Mouse (Mus musculus) heart, embryonic 14.5 days (tissue): ENCODE measurements around the gene Gm44579. TPM values are rescaled to one million over a fixed set of nuclear protein-coding genes. Genes with fewer than 3 reads are reported as not detected.

Experiments
- ATAC-seq: fragments of 200-750 bp; cut with Nextera tagmentation; 2 replicates; pipeline ENCODE4 v1.8.0; 2017; ENCODE audit warnings: low read depth, moderate TSS enrichment; ENCODE audit not compliant: insufficient number of reproducible peaks, insufficient read depth, low FRiP score
- H3K27ac ChIP-seq, 2 experiments: fragments of 200-500 bp in 1 of 2; fragments of 300-500 bp in 1 of 2; sonication (generic) in 1 of 2; replicated peaks in 1 of 2; 2 replicates each; pipeline ENCODE4 v1.5.1; 2012 to 2014; ENCODE audit warnings: low read depth in 2 of 2, low read length in 2 of 2, control low read depth in 1 of 2, mild to moderate bottlenecking in 1 of 2, mixed read lengths in 1 of 2; ENCODE audit not compliant: control insufficient read depth in 1 of 2, insufficient read depth in 1 of 2
- H3K27me3 ChIP-seq: fragments of 300-500 bp; sonication (generic); 2 replicates; pipeline ENCODE4 v1.6.1; 2014; ENCODE audit warnings: mild to moderate bottlenecking, low read length, control low read depth; ENCODE audit not compliant: control insufficient read depth, insufficient read depth
- H3K36me3 ChIP-seq: fragments of 300-500 bp; sonication (generic); 2 replicates; pipeline ENCODE4 v1.6.1; 2014; ENCODE audit warnings: mild to moderate bottlenecking, control low read depth, low read length, mixed read lengths; ENCODE audit not compliant: control insufficient read depth, insufficient read depth
- H3K4me1 ChIP-seq, 2 experiments: fragments of 200-500 bp in 1 of 2; fragments of 300-500 bp in 1 of 2; sonication (generic) in 1 of 2; 2 replicates each; pipeline ENCODE4 v1.6.1; 2012 to 2014; ENCODE audit warnings: low read length in 2 of 2, control low read depth in 1 of 2, mixed read lengths in 1 of 2; ENCODE audit not compliant: control insufficient read depth in 2 of 2, insufficient read depth in 2 of 2
- H3K4me2 ChIP-seq: fragments of 300-500 bp; sonication (generic); 2 replicates; pipeline ENCODE4 v1.6.1; 2014; ENCODE audit warnings: mild to moderate bottlenecking, low read length
- H3K4me3 ChIP-seq, 2 experiments: fragments of 200-500 bp in 1 of 2; fragments of 300-500 bp in 1 of 2; sonication (generic) in 1 of 2; 2 replicates each; pipeline ENCODE4 v1.5.1; 2012 to 2014; ENCODE audit warnings: low read length in 2 of 2, mild to moderate bottlenecking in 2 of 2, control low read depth in 1 of 2, low read depth in 1 of 2, moderate library complexity in 1 of 2; ENCODE audit not compliant: control insufficient read depth in 1 of 2, insufficient read depth in 1 of 2
- H3K9ac ChIP-seq: fragments of 300-500 bp; sonication (generic); 2 replicates; pipeline ENCODE4 v1.6.1; 2014; ENCODE audit warnings: mild to moderate bottlenecking, low read length
- H3K9me3 ChIP-seq: fragments of 300-500 bp; sonication (generic); 2 replicates; pipeline ENCODE4 v1.6.1; 2016; ENCODE audit warnings: low read length, control low read depth; ENCODE audit not compliant: control insufficient read depth
- WGBS: fragments of 180-500 bp; shearing (Covaris S2); extraction: QIAGEN DNeasy Blood & Tissue Kit; methylation state at CpG from one replicate; pipeline ENCODE4 v1.1.7; 2014; 5-methylcytosine and 5-hydroxymethylcytosine counted together
- polyA plus RNA-seq: library from polyadenylated mRNA; unstranded; fragments of >200 nt; fragmentation: Nextera tagmentation; extraction: Ambion mirVana; gene quantifications from 2 replicates; pipeline ENCODE4 v1.2.1, GENCODE M21; 2014

The Gm44579 gene
- polyA plus RNA-seq, 1 experiment from 2014 or later: not detected

DNA sequence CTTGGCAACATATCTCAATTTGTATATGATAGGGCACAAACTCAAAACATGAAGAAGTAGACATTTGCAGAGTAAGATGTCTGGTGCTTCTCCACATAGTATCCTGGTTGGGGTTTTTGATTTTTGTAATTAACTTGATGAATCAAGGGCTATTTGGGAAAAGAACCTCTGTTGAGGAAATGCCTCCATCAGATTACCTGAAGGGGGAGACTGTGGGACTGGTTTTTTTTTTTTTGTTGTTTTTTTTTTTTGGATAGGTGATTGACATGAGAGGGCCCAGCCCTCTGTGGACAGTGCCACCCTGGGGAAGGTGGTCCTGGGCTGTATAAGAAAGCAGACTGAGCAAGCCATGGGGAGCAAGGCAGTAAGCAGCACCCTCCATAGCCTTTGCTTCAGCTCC lies 1.6 kb upstream of the Gm44579 start:
- no peaks in the 10 kb centered on the region for H3K27me3 ChIP-seq
- H3K36me3 ChIP-seq: no peaks in the 10 kb centered on the region
- no peaks in the 10 kb centered on the region for H3K4me1 ChIP-seq
- no peaks in the 10 kb centered on the region for H3K9me3 ChIP-seq
- no peak overlapping the region for H3K27ac ChIP-seq
- ATAC-seq: no peak
- no peak overlapping the region for H3K4me2 ChIP-seq
- H3K9ac ChIP-seq: no peak overlapping the region
- H3K4me3 ChIP-seq: no peak overlapping the region

DNA sequence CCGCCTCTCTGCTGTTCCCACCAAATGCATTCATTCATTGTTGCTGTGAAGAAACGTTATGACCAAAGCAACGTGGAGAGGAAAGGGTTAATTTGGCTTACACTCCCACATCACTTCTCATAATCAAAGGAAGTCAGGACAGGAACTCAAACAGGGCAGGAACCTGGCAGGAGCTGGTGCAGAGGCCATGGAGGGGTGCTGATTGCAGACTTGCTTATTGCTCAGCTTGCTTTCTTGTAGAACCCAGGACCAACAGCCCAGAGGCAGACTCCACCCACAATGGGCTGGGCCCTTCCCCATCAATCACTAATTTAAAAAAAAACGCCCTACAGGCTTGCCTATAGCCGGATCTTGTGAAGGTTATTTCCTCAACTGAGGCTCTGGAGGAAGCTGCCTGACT lies 6.6 kb downstream of the Gm44579 start:
- Histone ChIP-seq H3K27me3 (no peaks in the 10 kb centered on the region), H3K36me3 (no peaks in the 10 kb centered on the region), H3K4me2 (no peak overlapping the region), H3K4me3 (no peak overlapping the region), H3K4me1 (peaks cover 3 to 6% of the 10 kb centered on the region in 2 experiments; a peak in 2 of 4 replicates), H3K9ac (no peak overlapping the region), H3K27ac (no peak overlapping the region), H3K9me3 (no peaks in the 10 kb centered on the region)
- 66% methylated on average over 5 of the region's 5 CpGs for WGBS
- ATAC-seq: no peak

DNA sequence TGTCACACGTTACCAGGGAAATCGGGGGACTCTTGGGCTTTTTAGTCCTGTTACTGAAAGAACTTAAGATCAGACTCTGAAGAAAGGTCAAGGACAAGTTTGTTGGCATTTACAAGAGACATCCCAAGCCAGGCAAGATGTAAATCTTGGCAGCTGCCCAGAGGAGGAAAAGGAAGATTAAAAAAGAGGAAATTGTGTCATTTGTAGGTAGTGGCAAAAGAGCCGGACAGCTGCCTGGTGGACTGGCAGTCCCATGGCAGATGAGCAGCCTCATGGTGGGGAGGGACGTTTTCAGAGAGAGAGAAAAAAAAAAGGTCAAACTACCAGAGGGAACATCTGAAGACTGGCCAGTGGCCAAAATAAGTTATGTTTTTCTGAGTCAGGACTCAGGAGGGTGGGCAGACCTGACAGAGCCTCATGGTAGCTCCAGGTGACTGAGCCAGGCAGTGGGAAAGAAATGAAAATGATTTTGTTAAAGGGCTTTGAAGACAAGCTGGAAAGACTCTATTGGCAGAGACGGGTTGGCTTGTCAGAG lies 7.4 kb downstream of the Gm44579 start:
- no peaks in the 10 kb centered on the region for H3K9me3 ChIP-seq
- H3K4me2 ChIP-seq: no peak overlapping the region
- H3K36me3 ChIP-seq: no peaks in the 10 kb centered on the region
- ATAC-seq: no peak
- WGBS: 66% methylated on average over 5 of the region's 5 CpGs
- no peak overlapping the region for H3K27ac ChIP-seq
- H3K27me3 ChIP-seq: no peaks in the 10 kb centered on the region
- peaks cover 3 to 6% of the 10 kb centered on the region in 2 experiments; a peak in 2 of 4 replicates for H3K4me1 ChIP-seq
- no peak overlapping the region for H3K4me3 ChIP-seq
- H3K9ac ChIP-seq: no peak overlapping the region

DNA sequence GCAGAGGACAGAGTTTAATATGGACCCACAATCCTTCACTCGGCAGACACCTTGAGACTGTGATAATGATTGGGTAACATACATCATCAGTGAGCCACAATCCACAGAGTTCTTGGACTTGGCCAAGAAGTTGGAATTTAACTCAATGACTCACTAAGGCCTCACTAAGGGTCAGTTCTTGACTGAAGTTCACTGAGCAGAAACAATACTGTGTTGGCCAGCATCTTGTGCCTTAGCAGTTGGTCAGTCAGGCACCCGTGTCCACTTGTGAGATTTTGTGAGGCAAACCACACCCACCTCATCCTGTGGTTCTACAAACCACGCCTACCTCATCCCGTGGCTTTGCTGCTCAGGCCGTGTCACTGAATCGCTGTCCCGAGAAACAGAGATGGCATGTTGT lies 11.1 kb downstream of the Gm44579 start:
- ATAC-seq: no peak

DNA sequence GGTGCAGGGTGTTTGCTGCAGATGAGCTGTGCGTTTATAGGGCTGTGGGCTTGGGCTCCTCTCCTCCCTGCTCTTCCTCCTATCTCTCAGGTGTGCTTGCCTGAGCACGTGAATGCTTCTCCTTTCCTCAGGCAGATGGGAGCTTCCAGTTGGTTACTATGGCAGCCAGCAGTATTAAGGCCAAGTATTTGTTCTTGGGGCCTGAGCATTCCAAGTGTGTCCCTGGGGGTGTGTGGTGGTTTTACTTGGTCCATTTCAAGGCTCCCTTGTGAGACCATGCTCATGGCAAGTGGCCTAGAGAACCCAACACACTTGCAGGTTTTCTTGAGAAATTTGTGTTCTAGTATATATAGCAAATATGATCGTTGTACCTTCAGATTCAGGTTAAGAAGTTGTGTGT lies 25.3 kb downstream of the Gm44579 start, which contains the start of gene Olfr288:
Olfr288 (minus strand) TSS at position 101 of the 400 bp plus-strand sequence.
- no peaks in the 10 kb centered on the region for H3K4me1 ChIP-seq
- no peak within 1 kb of the TSS for H3K9ac ChIP-seq
- no peak within 1 kb of the TSS for H3K4me2 ChIP-seq
- no peak within 1 kb of the TSS for H3K4me3 ChIP-seq
- H3K27ac ChIP-seq: no peak within 1 kb of the TSS
- 67% methylated on average over 3 of the region's 3 CpGs for WGBS
- H3K27me3 ChIP-seq: no peaks in the 10 kb centered on the region
- no peaks in the 10 kb centered on the region for H3K9me3 ChIP-seq
- ATAC-seq: no peak
- H3K36me3 ChIP-seq: no peaks in the 10 kb centered on the region

More for the DNA sequence above, 11.1 kb downstream of the Gm44579 start:
- Histone ChIP-seq H3K27ac (no peak overlapping the region), H3K9me3 (no peaks in the 10 kb centered on the region), H3K4me2 (no peak overlapping the region), H3K9ac (no peak overlapping the region), H3K36me3 (no peaks in the 10 kb centered on the region), H3K4me1 (peaks cover 3 to 6% of the 10 kb centered on the region in 2 experiments; a peak in 2 of 4 replicates), H3K4me3 (no peak overlapping the region), H3K27me3 (no peaks in the 10 kb centered on the region)
- WGBS: 73% methylated on average over 7 of the region's 7 CpGs

DNA sequence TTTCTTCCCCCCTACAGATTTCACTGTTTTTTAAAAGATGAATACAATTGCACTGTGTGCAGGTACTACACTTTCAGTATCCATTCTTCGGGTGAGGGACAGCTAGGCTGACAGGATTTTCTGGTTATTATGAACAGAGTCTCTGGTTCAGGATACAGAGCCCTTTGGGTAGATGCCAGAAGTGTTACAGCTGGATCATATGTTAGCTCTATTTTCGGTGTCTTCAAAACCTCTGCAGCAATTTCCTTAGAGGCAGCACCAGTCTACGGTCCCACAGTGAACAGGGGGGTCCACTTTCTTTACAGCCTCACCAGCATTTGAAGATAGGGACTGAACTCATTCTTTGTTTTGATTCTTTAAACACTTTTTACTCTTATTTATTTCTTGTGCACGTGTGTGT lies 36.3 kb downstream of the Gm44579 start:
- H3K4me1 ChIP-seq: peaks cover 6 to 15% of the 10 kb centered on the region in 2 experiments
- no peaks in the 10 kb centered on the region for H3K27me3 ChIP-seq
- no peak overlapping the region for H3K4me3 ChIP-seq
- no peak overlapping the region for H3K9ac ChIP-seq
- no peak for ATAC-seq
- H3K4me2 ChIP-seq: no peak overlapping the region
- 53% methylated on average over 4 of the region's 4 CpGs for WGBS
- H3K27ac ChIP-seq: no peak overlapping the region
- no peaks in the 10 kb centered on the region for H3K9me3 ChIP-seq
- no peaks in the 10 kb centered on the region for H3K36me3 ChIP-seq

DNA sequence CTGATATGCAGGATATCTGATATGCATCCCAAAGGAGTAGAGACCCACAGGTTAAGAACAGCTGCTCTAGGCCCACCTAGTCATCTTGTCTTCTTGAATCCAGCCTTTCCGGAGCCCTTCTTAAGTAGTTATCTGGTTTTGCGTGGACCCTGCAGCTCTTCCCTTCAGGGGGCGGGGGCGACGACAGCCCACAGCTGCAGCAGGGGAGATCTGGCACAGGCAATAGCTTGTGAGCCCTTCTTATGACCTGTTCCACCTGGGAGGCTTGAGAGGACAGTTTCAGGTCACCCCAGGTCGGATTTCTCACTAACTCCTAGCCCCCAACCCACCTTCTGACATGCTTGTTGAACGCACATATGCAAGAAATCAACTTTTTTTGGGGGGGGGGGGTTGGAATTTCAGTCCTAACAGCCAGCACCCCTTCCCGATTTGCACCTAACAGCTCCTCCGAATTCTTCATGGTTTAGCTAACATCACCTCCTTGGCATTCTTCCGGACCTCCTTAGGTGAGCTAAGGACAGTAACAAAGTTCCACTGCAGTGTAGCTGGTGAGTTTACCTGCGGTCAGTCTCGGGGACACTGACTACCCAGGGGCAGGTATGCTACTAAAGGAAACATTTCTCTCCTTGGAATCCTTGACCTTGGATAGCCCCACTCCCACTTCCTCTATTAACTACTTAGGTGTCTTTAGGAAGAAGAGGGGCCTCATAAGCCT lies 38.8 kb downstream of the Gm44579 start:
- Histone ChIP-seq H3K4me1 (peaks cover 6 to 15% of the 10 kb centered on the region in 2 experiments), H3K36me3 (no peaks in the 10 kb centered on the region), H3K4me3 (peak overlapping the region in 1 of 2 experiments; percentile 46; a peak in 1 of 4 replicates), H3K9ac (peak overlapping the region; percentile 41), H3K4me2 (peak overlapping the region; percentile 84), H3K27me3 (no peaks in the 10 kb centered on the region), H3K27ac (peak overlapping the region in 1 of 2 experiments; percentile 94; a peak in 1 of 4 replicates), H3K9me3 (no peaks in the 10 kb centered on the region)
- 55% methylated on average over 12 of the region's 12 CpGs for WGBS
- no peak for ATAC-seq
